Mouse (Mus musculus) left cerebral cortex, adult 11 months (tissue): ENCODE results near the gene Cdkal1.

Experiments
- DNase-seq: peaks from one replicate; pipeline ENCODE4 v3.0.0; 2022; ENCODE audit warnings: low spot score

Cdkal1 gene

DNA sequence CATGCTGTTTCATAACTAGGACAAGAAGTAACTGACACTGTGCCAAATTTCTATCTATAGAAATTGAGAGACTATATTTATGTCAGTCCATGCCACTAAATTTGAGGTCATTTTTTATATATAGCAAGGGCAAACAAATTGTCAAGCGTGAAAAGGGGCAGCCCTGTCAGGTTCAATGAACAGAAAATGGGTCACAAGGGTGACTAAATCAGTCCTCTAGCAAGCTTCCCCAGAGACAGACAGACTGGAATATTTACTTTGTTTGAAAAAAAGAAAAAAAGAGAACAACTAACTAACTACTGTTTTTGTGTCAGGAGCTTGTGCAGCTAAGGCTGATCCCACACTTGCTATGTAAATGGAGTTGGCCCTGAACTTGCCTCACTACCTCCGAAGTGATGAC lies 355.7 kb downstream of the Cdkal1 start:
- DNase-seq: no peak

- no peak for DNase-seq
Observed at GRCm38 (mm10) chr13:29497286-29497685, 358.2 kb downstream of the Cdkal1 start.

DNA sequence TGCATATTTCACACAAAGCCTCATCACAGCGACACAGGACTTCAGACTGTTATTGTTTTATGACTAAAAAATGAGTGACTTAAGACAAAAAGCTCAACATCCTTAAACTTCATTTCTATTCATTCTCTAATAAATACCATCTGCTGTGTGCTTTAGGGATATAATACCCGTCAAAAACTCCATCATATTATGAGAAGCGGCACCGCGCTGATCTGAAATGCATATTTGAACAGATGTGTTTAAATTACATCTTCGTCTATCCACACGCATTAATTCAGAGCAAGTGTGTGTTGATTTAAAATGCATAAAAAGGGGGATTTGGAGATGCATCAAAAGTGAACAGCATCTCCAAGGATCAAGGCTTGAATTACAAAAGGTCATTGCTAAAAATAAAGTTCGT lies 365.1 kb downstream of the Cdkal1 start:
- no peak for DNase-seq

DNA sequence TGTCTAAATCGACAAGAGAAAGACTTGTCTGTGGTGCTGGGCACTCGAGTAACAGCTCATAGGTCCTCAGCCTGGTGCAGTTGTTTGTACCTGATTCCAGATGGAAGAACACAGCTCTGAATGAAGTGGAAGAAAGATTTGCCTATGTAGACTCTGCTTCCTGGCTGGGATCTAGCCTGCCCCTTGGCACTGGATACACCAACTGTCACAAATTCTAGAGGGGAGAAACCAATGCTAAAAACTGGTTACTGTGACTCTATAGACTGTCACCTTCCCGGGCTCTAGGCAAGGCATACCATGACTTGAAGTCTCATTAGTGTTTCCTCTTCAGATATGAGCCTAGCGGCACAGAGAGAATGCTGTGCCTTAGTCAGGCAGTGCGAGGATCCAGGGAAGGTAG lies 366.0 kb downstream of the Cdkal1 start:
- no peak for DNase-seq

DNA sequence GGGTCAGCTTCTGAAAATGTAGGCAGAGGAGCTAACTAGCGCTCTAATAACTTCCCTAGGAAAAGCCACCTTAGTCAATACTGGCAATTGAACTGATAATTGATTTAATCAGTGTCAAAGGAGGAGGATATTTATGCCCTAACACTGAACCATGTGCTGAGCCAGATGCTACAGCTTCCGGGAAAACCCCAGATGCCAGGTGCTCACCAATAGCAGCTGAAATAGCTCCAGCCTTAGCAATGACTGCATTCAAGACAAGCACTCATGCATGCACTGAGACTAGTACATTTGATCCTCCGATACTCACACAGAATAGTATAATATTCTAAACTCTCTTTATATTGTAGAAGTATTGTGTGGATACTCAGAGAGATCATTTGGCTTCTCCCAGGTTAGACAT lies 368.8 kb downstream of the Cdkal1 start:
- DNase-seq: no peak

DNA sequence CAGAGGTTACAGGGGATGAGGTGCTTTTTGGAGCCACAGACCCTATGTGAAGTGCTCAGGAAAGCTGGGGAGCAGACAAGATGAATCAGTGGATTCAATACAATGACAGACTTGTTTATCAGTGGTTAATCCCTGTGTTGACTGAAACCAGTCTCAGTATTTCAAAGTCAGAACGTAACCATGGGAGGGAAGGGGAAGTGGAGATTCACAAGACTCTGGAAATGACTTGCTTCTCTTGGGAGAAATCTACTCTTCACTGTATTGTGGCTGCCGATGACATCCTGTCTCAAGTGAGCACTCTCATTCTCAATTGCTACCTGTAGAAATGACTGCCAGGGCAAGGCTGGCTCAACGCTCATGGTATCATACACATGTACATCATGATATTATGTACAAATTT lies 371.5 kb downstream of the Cdkal1 start:
- no peak for DNase-seq

DNA sequence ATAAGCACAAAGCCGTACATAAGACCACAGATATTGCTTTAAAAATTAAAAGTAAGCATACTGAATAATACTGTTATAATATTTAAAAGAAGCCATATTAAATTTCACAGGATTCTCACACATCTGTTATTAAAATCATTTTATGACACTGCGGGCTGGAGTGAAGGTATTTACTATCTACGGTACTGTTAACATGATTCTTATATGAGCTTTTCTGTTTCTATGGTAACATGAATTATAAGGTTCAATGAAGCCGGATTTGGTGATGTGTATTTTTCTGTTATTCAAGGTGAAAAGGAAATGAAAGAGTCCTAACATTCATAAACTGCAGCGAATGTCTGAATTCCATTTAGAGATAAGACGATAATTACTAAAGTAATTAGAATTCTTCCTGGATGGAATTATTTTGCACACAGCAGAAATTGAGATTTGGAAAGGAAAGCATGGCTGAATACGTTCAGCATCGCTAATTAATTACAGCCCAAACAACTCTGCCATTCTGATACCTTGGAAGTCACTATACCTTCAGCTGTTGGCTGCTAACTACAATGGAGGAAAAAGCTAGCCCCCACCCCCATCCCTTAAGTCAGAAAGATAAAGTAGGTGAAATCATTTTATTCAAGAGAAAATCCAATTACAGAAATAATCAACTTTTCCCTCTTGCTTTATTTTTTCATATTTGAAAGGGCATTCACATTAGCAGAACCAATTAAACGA lies 373.2 kb downstream of the Cdkal1 start:
- DNase-seq: no peak

GRCm38 (mm10) chr13:29476421-29476820 lies 379.1 kb downstream of the Cdkal1 start:
- DNase-seq: no peak

DNA sequence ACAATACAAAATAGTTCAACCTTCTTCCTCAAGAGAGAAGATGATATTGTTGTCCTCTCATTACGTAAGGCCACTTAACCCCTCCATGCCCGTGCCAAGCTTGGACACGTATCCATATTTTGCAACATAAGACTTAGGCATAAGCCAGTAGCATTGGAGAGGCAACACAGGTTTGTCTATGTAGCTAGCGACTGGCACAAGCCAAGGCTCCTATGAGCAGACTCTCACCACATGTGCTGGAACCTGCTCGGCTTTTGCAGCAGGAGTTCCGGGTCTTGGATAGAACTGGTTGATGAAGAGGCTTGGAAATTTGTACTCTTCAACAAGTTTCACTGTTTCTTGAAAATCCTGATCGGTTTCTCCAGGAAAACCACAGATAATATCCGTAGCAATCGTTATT lies 381.2 kb downstream of the Cdkal1 start:
- DNase-seq: no peak

GRCm38 (mm10) chr13:29473779-29474178 lies 381.7 kb downstream of the Cdkal1 start:
- DNase-seq: no peak

GRCm38 (mm10) chr13:29462271-29462670 lies 393.2 kb downstream of the Cdkal1 start:
- DNase-seq: no peak

GRCm38 (mm10) chr13:29460741-29461140 lies 394.7 kb downstream of the Cdkal1 start:
- no peak for DNase-seq

- no peak for DNase-seq
Observed at GRCm38 (mm10) chr13:29458385-29458784, 397.1 kb downstream of the Cdkal1 start.

DNA sequence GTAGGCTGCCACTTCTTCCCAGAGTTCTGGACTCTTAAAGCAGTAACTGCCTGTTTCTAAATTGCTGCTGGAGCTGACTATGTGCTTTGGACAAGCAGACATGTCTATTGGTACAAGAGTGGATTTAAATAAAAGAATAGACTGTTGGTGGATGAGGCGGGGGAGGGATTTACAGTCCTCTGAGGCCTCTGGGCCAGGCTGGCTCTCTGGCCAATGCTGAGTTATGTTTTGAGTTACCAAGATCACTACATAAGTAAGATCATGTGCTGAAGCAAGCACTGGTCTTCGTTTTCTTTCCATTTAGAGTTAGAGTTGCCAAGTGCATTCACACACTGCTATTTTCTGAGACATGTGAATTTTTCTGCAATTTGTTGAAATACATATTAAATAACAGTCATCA lies 418.4 kb downstream of the Cdkal1 start:
- DNase-seq: no peak

DNA sequence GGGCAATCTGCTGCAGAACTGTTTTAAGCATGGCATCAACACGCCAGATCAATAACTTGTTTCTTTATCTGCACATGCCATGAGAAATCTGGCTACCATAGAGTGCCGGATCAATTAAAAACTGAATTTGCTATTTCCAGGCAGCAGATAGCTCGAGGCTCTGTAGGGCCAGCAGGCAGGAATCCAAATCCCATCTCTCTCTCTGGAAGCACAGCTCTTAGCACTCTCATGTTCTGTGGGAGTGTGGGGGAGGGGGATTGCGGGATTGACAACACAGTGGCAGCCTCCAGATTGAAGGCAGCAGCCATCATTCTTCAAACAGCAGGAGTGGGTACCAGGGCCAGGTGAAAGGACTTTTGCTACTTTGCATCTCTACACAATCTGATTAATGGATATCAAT lies 420.7 kb downstream of the Cdkal1 start:
- no peak for DNase-seq

DNA sequence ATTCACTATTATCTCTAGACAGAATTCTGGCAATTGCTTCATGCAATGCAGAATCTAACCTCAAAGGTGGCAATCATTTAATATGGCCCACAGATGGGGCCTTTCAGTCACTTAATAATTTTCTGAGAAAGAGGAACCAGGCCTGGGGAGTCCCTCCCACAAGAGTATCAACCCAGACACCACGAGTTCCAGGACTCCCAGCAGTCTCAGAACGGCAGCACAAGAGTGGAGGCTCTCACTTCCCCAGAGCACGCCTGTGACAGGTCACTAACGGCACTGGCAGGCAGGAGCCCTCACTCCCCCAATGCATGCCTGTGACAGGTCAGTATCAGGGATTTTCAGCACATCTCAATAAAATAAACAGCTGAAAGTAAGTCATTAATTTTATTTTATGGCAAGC lies 424.6 kb downstream of the Cdkal1 start:
- DNase-seq: no peak

GRCm38 (mm10) chr13:29429877-29430276 lies 425.6 kb downstream of the Cdkal1 start:
- DNase-seq: no peak

GRCm38 (mm10) chr13:29429196-29429595 lies 426.3 kb downstream of the Cdkal1 start:
- DNase-seq: no peak

- no peak for DNase-seq
Observed at GRCm38 (mm10) chr13:29416450-29417136, 438.9 kb downstream of the Cdkal1 start.

DNA sequence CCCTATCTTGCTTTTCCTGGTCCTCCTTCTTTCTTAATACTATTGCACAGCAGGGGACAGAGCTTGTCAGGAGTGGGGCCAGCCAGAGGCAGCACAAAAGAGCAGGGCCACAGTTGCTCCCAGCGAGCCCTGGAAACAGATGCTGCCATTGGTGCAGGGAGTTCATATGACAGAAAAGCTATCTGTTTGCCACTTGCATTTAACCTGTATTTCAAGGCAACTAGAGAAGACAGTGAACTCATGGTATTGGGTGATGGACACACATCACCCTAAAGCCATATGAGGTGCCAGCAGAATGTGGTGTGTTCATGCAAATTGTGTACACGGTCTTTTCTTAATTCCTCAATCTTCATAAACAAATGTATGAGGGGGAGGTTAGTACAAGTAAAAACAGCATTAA lies 439.5 kb downstream of the Cdkal1 start:
- no peak for DNase-seq

GRCm38 (mm10) chr13:29414878-29415277 lies 440.6 kb downstream of the Cdkal1 start:
- no peak for DNase-seq

DNA sequence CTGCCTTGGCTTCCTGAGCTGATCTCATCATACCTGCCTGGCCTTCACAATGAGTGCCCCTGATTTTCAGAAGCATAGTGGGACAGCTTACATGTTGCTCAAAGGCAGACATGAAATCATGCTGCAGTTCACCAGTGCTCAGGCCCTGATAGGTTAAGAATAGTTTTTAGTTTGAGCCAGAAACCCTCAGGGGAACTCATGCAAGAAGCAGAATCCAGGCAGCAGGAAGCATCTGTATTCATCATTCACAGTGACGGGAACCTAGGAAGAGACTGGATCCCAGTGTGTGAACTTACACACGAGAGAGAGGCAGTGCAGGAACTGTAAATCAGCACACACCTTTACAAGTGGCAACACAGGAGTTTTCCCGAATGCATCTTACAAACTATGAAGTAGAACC lies 441.0 kb downstream of the Cdkal1 start:
- no peak for DNase-seq

- DNase-seq: no peak
Observed at GRCm38 (mm10) chr13:29411176-29411575, 444.3 kb downstream of the Cdkal1 start.

DNA sequence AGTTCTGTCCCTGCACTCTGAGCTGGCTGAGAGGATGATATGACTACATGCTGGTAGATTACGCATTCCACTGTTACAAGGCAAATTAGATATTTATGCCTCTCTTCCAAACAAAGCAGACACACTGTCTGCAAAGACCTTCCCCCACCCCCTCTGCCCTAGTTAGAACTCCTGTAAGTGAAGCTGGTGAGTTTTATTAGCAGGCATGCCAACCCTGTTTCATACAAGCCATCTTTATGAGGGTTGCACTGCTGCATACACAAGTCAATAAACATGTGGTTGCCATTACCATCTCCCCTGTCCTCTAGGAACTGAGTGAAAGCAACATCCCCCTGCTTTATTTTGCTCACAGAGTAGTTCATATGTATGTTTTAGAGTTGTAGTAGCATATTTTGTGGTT lies 447.9 kb downstream of the Cdkal1 start:
- DNase-seq: no peak
